Mouse (Mus musculus): ENCODE measurements around the gene Sirt6.

DNA sequence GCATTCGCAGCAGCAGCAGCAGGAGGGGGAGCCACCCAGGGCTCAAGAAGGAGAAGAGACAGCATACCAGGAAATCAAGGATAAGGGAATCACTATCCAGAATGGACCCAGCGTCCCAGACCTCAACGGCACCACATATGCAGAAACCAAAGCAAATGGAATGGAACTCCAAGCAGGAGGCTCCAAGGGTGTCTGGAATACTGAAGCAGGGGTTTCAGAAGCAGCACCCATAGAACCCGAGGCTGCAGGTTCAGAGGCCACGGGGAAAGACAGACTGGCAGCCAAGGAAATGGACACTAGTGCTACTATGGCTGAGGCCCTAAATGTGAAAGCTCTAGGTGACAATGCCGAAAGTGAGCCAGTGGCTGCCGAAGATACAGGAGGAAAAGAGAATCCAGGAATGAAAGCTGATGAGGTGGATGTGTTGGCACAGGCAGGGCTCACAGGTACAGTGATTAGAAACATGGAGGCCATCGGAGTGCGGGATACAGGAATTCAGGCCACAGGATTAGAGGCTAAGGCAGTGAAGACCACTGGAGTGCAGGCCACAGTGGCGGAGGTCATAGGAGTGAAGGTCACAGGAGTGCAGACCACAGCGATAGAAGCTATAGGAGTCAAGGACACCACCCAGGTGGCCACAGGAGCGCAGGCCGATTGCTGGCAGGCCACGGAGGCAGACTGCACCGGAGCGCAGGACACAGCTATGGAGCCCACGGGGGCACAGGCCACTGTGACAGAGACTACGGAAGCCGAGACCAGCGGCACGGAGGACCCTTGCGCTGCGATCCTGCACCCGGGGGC lies 15.3 kb upstream of the Sirt6 start:
- no peak for TF ChIP-seq CTCF (IDR thresholded peaks at IDR 0.05 in 2 of 3, conservative IDR thresholded peaks at IDR 0.05 in 1 of 3; ENCODE audit: control insufficient read depth in 1 of 3, insufficient read depth in 1 of 3, low read depth in 2 of 3, low read length in 3 of 3, poor library complexity in 1 of 3, severe bottlenecking in 1 of 3)
- TF ChIP-seq GABPA (IDR thresholded peaks at IDR 0.05; ENCODE audit: low read depth, low read length): no peak
- TF ChIP-seq POLR2A (IDR thresholded peaks at IDR 0.05; ENCODE audit: control insufficient read depth in 1 of 2, insufficient read depth in 1 of 2, low read depth in 1 of 2, low read length in 2 of 2, poor library complexity in 1 of 2): no peak
